Mouse (Mus musculus): ENCODE measurements around the gene Utp11. TPM values are rescaled to one million over a fixed set of nuclear protein-coding genes. Genes with fewer than 3 reads are reported as not detected.
A peak's percentile ranks its signal among the peaks of the same experiment; 100 is the strongest.

Gene Utp11
- total RNA-seq, 2 experiments from 2014 or later: 34.3 to 35.9 TPM

GRCm38 (mm10) chr4:124639715-124640114 is 53.7 kb downstream of the Utp11 start:
- DNase-seq (ENCODE audit: low spot score in 2 of 2): no peak

- peak in 1 of 2 experiments; percentile 38 for DNase-seq (ENCODE audit: low spot score in 2 of 2)
Observed at GRCm38 (mm10) chr4:124633281-124633680, 60.1 kb downstream of the Utp11 start.

GRCm38 (mm10) chr4:124632856-124633255 is 60.5 kb downstream of the Utp11 start:
- no peak for DNase-seq (ENCODE audit: low spot score in 2 of 2)

GRCm38 (mm10) chr4:124631456-124631855 is 61.9 kb downstream of the Utp11 start:
- DNase-seq (ENCODE audit: low spot score in 2 of 2): no peak

Small RNA genes within 50 kb of the gene (microRNA-seq; reads per million reads assigned to microRNA genes)
- gene Gm24721 (not detected), gene Mir697 (not detected)

Other genes starting within 250 kb of the Utp11 start
- not detected for gene 3100002H09Rik, start 82.8 kb downstream of the Utp11 start, total RNA-seq (2021)
- under 1 TPM; 0.23 to 0.34 TPM for gene Pou3f1, start 36.8 kb downstream of the Utp11 start, total RNA-seq (2021)
- 10 to 100 TPM; 15.6 to 17.3 TPM for gene Fhl3, start 7.1 kb upstream of the Utp11 start, total RNA-seq (2021)
- gene Sf3a3, start 21.2 kb upstream of the Utp11 start, total RNA-seq (2021): 10 to 100 TPM; 58.4 to 62.7 TPM
- 10 to 100 TPM; 25.2 to 32.0 TPM for gene Inpp5b, start 48.2 kb upstream of the Utp11 start, total RNA-seq (2021)
- 10 to 100 TPM; 25.0 to 27.8 TPM for gene Mtf1, start 108.5 kb upstream of the Utp11 start, total RNA-seq (2021)
- gene Yrdc, start 157.1 kb upstream of the Utp11 start, total RNA-seq (2021): 10 to 100 TPM; 42.2 to 42.3 TPM
- 10 to 100 TPM; 50.8 to 60.1 TPM for gene 1110065P20Rik, start 157.6 kb upstream of the Utp11 start, total RNA-seq (2021)
- gene Maneal, start 168.6 kb upstream of the Utp11 start, total RNA-seq (2021): 1 to 10 TPM; 7.3 to 7.6 TPM
- gene Epha10, start 187.3 kb upstream of the Utp11 start, total RNA-seq (2021): 10 to 100 TPM; 10.2 to 11.2 TPM
- gene 9930104L06Rik, start 243.4 kb upstream of the Utp11 start, total RNA-seq (2021): 10 to 100 TPM; 17.8 to 23.3 TPM
- gene Cdca8, start 245.7 kb upstream of the Utp11 start, total RNA-seq (2021): 10 to 100 TPM; 25.6 to 31.5 TPM